Mouse (Mus musculus): Measurements from ENCODE around the gene Itga11.
"Not testable (repeated sequence)": the region's sequence is repeated elsewhere in the genome, so short reads cannot be mapped to it uniquely, and the experiment has no call there.

Itga11 gene

DNA sequence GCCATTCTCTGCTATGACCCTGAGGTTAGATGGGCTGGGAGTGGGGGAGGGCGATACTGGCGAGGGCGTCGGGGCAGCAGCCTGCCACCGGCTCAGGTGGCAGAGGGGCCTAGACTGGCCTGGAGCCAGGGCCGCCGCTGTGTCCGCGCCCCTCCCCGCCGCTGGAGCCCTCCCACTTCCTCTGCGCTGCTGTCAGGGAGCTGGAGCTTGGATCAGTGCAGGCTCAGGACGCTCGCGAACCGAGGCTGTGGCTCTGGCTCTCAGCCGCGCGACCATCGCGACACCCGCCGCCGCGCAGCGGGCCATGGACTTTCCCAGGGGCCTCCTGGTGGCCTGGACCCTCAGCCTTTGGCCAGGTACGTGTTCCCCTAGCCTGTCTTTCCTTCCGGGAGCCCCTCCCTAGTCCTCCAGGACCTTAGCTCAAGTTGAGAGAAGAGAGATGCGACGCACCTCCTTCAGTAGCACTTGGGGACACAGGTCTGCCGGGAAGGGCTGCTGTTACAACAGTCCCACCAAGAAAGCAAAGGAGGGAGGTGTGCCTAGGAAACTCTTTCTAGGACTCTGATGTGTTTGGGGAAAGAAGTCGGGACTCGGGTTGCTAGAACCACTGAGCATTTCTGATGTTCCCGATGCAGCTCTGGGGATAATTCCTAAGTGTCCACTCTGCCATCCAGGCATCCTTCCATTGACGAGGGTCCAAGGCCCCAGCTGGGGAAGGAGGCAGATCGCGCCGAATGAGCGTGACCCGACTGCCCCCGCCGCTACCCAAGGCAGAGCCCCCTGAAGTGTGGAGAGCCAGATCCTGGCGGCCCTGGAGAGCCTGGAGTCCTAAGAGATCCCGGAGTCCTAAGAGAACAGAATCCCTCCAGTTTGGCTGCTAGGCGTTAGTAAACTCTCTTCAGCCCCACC is at the start of gene Itga11:
Itga11 (plus strand) TSS at position 186 of the 909 bp plus-strand sequence.
- no peak for DNase-seq (ENCODE audit: low read depth)

DNA sequence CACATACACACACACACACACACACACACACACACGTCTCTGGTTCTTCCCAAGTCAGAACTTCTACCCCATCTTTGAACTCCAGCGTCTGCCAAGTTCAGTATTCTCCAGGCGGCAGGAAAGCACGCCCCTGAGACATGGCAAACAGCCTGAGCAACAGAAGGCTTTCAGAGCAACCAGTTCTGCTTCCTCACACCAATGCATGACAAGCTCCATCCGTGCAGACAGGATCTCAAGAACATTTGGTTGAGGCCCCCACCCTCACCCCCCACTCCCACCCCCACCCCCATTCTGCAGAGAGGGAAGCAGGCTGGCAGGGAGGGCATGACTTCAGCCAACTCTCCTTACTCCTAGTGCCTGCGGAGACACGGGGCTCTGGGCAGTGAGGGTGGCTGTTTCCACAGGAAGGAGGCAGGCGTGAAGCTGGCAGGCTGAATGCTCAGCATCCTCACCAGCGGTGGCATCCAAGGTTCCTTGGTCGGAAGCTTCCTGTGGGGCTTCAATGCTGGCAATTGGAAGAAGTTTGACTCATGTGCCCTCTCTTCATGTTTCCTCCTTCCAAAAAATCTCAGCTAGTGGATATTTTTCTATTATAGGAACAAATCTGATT is 46.9 kb upstream of the Itga11 start:
- no peak for DNase-seq (ENCODE audit: low read depth)

DNA sequence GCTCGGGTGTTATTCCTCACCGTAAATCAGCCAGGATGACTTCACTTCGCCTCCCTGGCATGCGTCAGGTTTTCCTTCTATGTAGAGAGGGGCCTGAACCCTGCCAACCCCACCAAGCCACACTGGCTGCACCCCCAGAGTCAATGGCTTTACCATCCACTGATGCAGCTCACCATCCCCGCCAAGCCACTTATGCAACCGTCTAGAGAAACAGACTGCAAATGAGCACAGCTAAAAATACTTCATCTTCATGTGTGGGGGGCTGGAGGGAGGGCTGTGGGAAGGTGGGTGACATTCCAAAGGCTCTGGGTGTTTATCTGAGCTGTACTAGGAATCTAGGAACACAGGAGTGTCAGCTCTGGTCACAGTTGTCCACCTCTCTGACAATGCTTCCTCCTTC is 45.2 kb upstream of the Itga11 start:
- DNase-seq (ENCODE audit: low read depth) = no peak

DNA sequence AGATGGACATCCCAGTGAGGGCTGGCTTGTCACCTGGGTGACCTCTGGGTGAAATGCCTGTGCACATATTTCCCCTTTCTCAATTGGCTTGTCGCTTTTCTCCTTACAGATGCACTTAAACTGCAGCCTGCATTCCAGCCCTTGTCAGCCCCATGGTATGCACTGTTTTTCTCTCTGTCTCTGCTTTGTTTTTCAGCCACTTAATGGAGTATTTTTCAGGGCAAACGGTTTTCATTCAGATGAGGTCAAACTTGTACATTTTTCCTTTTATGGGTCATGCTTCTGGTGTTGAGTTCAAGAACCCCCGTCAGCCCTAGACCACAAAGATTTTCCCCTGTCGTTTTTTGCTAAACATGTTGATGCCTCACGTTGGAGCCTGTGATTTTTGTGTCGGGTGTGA is 39.6 kb upstream of the Itga11 start:
- DNase-seq (ENCODE audit: low read depth) = peak; percentile 61

DNA sequence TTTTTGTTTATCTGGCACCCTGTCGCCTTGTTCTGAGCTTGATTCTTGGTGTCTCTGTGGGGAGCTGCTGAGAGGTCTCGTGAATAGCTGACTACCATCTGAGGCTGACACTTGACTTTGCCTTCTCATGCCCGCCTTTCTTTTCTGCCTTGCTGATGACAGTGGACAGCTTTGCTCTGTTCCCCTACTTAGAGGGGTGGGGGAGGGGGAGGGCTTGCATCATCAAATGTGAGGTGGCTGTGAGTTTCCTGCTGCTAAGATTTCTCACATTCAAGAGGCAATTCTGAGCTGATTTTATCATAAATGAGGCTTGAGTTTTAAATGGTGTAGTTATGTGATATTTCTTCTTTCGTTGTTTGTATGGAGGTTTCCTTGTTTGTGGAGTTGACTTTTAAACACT is 37.9 kb upstream of the Itga11 start:
- no peak for DNase-seq (ENCODE audit: low read depth)

DNA sequence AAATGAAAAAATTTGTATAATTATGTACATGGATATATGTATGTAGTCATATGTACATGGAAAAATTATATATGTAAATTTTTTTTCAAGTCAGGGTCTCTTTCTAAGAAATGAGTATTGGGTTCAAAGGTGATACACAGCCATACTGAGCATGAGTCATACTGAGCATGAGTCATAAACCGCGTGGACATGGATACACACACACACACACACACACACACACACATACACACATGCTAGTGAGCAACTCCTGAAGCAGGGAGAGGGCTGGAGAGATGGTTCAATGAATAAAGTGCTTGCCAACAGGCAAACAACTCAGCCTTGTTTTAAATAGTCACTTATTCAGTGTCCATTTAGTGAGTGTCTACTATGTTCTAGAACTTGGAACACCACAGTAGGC is 37.4 kb upstream of the Itga11 start:
- DNase-seq (ENCODE audit: low read depth) = no peak

DNA sequence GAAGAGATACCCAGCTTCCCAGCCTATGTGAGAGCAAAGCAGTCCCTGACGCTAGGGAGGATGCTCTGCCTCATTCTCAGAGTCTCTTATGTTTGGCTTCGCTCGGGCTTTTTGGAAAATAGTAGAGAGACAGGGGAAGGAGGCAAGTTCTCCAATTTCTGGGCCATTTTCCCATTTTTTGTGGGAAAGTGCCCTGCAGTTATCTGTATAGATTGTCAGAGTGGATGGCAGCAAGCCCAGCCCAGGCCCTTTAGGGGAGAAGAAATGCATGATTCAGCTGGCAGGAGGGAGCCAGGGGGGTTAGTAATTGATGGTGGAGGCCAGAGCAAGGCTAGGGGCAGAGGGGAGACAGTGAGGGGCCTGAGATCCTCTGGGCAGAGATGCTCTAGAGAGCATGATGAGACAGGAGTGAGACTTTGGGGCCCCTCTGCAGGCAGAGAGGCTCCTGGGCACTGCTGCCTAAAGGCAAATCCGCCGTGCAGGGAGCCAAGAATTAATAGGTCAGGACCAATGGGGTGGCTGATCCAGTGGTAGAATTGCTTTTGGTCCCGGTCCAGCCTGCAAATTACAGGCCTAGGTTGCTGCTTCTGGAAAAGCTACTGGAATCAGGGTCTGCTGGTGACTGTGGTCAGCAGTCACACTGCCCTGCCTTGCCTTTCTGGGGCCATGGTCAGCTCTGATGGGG is 31.8 kb upstream of the Itga11 start:
- peak; percentile 77 for DNase-seq (ENCODE audit: low read depth)

DNA sequence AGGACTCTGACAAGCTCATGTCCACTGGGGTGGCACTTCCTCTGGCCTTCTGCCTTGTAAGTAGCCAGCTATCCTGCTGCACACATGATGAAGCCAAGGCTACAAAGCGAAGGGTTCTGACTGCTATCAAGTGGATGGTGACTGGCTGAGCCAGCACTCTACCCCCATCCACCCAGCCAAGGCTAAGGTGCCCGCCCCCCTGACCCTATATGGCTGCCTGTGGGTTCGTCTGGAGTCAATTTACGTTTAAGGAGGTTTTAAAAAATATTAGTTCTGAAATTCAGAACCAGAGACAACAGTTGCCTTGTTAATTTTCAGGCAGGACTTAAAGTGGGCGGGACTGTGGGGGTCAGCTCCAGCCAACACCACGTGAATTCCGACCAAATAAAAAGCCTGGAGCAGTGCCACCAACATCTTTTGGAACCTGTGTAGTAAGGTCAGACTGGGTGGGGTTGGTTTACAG is 30.9 kb upstream of the Itga11 start:
- DNase-seq (ENCODE audit: low read depth) = peak; percentile 91

DNA sequence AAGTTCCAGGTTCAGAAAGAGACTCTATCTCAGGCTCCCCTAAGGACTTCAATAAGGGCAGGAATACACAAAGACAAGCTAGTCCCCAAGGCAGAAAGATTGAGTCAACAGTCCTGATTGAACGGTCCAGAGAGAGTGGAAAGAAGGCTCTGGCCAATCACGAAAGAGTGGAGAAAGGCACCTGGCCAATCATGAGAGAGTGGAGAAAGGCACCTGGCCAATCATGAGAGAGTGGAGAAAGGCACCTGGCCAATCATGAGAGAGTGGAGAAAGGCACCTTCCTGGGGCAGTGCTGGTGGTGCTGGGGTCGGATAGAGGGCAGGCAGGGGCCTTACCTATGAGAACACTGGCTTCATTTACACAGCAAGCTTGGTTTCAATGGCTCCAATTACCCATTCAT is 28.2 kb upstream of the Itga11 start:
- DNase-seq (ENCODE audit: low read depth) = no peak

DNA sequence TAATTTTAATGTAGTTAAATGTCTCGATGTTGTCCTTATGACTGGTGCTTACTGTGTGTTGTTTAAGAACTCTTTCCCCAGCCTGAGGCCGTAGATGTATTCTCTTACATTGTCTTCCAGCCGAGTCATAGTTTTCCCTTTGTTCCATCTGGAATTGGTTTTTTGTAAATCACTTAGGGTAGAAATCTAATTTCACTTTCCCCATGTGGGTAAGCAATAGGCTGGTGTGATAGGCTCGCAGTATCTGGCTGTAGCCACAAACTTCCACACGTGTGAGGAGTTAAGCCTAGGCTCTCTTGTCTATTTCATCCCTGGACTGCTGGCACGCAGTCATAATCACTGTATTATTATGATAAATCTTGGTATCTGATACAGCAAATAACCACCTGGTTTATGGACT is 26.9 kb upstream of the Itga11 start:
- DNase-seq (ENCODE audit: low read depth) = no peak

DNA sequence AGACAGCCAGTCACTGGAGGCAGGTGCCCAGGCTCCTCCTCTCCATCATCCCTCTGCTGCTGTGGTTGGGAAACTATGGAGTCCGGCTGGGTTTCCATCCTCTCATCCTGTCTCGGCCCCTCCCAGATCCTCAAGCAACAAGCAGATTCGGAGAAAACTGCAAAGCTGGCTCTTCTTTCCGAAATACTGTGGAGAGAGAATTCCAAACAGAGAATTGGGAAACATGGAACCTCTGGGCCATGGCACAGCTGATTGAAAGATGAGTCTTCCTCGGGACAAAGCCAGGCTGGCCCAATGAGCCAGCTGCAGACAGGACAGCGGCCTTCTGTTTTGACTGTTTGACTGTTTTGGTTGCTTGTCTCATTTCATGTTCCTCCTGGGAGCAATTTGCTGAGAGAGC is 23.3 kb upstream of the Itga11 start:
- DNase-seq (ENCODE audit: low read depth) = peak; percentile 54

DNA sequence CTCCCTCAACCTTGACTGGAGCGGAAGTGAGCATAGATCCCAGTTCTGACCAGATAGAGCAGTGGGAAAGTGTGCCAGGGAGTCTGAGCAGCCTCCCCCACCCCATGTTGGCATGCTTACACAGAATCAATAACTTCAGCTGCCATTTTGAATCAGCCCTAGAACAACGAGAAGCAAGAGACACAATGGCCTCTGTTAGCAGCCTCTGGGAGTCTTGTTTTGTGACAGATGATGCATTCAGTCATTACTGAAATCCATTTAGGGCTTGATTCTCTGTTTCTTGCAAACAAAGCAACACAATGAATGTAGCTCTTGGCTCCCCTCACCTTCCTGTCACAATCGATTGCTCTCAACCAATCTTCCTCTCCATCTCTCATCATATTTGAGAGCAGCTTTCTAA is 19.6 kb upstream of the Itga11 start:
- no peak for DNase-seq (ENCODE audit: low read depth)

DNA sequence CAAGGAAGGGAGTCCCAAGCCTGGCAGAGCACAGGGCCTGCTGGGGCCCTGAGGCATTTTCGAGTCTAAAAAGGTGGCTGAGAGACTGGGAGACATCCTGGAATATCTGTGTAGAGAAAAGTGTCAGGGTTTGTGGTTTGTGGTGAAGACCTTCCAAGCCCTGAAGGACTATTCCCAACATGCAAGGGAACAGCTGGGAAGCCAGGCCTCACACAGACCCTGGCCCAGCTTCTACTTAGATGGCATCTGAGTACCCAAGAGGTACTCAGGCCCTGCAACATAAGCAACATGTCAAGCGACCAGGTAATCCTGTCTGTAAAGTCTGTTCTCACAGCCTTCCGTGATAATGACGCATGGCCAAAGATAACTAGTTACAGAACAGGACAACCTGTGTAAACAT is 18.6 kb upstream of the Itga11 start:
- DNase-seq (ENCODE audit: low read depth) = no peak

DNA sequence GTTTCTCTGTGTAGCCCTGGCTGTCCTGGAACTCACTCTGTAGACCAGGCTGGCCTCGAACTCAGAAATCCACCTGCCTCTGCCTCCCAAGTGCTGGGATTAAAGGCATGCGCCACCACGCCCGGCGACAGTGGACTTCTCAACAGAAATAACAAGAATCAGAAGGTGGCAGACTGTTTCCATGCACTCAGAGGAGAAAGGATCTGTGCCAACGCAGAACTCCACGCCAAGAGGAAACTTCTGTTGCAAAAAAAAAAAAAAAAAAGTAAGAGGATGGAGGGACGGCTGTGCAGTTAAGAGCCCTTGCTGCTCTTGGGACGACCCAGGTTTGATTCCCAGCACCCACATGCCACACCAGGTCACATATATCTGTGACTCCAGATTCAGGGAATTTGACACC is 16.7 kb upstream of the Itga11 start:
- not testable (repeated sequence) for DNase-seq (ENCODE audit: low read depth)

DNA sequence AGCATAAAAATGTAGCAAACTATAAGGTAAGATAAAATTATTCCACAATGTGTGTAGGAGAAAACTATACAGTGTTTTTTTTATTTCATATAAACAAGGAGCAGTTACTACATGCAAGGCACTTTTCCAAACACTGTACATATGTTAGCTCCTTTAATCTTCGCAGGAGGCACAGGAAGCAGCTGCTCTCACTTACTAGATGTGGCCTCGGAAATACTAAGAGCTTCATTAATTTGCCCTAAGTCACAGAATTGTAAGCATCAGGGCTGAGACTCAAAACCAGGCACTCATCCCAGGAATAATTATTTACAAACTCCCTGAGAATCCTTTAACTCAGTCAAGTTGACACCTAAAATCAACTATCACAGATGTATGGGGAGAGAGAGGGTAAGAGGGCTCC is 14.2 kb upstream of the Itga11 start:
- DNase-seq (ENCODE audit: low read depth) = no peak

DNA sequence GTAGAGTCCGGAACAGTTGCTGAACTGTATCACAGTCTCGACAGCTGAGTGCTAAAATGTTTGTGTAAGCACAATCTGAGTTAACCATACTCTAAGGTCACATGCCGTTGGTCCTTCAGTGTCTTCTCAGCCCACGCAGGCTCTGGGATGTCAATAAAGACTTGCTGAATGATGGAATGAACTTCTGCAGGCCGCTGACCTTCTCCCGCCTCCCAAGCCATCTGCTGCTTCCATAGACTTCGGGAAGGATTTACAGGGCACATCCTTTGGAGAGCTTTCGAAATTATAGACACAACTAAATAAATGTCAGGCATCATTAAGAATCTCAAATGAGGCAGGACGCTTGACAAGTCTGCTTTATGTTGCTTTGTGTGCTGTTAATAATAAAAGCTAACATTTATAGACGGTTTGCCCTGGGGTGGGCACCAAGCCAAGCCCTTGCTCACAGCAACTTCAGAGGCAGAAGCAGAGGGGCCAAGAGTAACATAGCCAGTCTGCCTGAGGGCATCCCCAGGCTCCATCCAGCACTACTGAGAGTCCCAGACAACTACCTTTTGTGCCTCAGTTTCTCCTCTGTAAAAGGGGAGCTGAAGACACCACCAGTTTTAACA is 13.4 kb upstream of the Itga11 start:
- DNase-seq (ENCODE audit: low read depth) = no peak

DNA sequence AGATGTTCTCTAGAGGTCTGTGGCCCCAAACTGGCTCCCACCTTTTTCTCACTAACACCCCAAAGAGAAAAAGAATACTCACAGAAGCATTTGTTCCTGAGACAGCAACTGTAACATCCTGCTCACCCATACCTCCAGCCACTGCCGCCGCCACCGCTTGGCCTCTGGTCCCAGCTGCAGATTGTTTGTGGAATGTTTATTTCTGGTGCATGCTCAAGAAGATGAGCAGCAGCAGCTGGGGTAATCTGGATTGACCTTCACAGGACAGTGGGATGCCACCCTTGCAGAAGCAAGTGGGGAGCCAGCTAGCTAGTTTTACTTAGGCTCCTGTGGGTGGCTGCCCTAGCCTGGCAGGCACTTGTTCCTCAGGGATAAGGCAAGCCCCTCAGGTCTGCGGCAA is 11.7 kb upstream of the Itga11 start:
- no peak for DNase-seq (ENCODE audit: low read depth)

DNA sequence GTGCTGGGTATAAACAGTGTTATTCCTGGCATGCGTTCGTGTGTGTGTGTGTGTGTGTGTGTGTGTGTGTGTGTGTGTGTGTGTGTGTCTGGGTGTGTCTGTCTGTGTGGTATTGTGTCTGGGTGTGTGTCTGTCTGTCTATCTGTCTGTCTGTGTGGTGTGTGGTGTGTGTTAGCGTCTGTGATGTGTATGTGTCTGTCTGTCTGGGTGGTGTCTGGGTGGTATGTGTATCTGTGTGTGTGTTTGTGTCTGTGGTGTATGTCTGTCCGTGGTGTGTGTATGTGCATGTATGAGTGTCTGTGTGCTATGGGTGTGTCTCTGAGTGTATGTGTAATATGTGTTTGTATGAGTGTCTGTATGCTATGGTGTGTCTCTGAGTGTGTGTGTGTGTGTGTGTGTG is 9.1 kb upstream of the Itga11 start:
- no peak for DNase-seq (ENCODE audit: low read depth)

DNA sequence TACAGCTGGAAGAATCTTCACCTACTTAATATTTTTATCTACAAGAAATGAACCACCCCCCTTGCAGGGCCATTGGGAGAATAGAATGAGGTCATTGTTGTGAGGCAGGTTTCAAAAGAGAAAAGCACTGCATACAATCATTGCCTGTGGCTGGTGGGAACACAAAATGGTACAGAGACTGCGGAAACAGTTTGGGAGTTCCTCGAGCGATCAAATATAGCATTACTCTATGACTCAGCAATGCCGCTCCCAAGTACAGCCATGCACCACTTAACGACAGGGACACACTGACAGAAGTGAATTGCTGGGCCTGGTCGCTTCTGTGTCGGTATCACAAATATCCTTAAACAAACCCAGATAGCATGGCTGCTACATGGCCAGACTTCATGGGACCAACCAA is 4.4 kb upstream of the Itga11 start:
- DNase-seq (ENCODE audit: low read depth) = no peak

DNA sequence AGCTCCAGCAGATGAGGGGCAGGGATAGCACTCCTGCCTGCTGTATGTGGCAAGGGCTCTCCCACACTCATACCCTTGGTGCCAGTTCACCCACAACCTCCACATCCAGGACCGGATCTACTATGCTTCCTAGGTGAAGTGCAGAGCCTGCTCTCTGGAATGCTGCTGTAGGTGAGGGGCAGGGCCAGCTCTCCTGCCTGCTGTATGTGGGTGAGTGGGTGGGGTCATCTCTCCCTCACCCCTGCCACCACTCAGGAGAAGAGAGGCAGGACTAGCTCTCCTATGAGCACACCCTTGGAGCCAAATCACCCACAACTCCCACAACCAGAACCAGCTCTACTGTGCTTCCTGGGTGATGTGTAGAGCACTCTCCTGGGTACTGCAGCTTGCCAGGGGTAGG is 2.5 kb upstream of the Itga11 start:
- no peak for DNase-seq (ENCODE audit: low read depth)

DNA sequence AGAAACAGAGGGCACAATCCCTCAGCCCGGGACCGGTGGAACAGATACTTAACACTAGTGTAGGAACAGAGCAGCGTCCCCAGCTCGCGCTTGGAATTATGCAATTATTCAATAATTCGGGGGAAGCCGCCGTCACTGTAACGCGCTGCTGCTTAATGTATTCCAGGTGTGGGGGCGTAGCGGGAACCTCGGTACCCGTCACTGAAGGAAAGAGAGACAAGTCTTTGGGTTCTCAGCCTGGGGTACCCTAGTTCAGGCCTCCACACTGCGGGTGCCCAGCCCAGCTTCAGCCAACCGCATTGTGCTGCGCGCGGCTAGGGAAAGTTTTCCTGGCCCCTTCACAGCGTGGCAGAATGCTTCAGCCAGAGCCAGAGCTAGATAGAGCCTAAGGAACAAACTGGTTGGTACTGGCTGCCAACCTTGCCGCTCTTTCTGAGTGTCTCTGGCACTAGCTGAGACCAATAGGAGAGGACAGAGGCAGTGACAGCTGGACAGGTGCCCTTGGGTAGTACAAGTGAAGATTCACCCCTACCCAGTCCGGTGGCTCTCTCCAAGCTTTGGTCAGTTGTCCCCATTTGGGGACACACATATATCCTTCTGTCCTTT is 1.0 kb downstream of the Itga11 start:
- DNase-seq (ENCODE audit: low read depth) = no peak

DNA sequence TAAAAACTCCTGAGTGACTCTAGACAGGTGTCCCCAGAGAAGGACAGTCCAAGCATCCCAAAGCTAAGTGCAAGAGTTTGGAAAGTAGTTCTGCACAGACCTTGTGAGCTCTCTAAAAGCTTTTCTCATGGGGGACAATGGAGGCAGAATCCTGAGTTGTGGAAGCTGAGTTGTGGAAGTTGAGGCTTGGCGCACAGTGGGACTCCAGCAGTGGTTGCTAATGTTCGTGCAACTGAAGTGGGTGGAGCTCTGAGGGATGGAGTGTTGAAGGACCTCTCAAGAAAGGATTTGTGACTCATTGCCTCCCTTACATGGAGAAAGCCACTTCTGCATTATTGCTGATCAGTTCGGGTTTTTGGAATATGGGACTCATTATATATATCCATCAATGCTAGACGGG is 1.8 kb downstream of the Itga11 start:
- no peak for DNase-seq (ENCODE audit: low read depth)
